ENCODE assay signal across 8 mouse cellular contexts in the genomic region with DNA sequence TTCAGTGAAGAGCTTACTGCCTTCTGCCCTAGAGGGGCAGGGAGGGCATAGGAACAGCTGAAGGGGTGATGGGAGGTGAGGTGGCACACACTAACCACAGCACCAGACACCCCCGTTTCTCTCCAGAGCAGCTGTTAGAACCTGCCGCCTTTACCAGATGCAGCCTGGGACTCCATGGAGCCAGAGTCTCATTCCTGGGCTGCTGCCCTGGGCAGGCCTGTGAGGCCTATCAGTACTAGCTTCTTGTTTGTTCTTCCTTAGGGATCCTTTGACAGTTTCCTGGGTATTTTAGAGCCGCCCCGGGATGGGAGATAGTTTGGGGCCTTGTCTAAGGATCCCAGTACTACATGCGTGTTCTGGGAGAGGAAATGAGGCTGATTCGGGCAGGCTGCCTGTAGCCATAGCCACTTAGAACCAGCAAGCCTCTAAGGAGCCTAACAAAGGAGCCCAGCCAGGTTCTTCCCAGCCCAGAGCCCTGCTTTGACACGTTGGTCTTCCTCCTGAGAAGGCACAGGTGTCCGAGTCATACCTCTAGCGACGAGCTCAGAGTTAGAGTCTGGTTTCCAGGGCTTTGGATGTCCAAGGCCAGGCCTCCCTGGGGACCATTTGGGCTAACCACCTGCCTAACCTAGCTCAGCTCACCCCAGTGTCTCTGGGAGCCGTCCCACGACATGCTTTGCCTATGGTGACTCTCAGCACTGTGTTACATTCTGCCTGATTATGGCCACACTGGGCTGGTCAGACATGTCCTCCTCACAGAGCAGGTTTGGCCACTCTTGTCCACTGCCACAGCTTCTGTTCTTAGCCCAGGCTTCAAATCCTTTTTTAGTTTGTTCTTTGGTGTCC. TPM values are rescaled to one million over a fixed set of nuclear protein-coding genes. Genes with fewer than 3 reads are reported as not detected.
DNase-seq lines count a peak whose midpoint lies in the region; ATAC-seq lines count a peak whose summit lies in the region.

No protein-coding gene starts in this region.

- no peak overlapping the region for H3K4me2 ChIP-seq in midbrain, embryonic 12.5 days (replicated peaks)
- no peak overlapping the region for H3K4me2 ChIP-seq in midbrain, embryonic 13.5 days (replicated peaks)
- H3K4me2 ChIP-seq in forebrain, embryonic 16.5 days (ENCODE audit: low read length), result no peak overlapping the region
- H3K4me2 ChIP-seq in hindbrain, embryonic 13.5 days, result no peak overlapping the region
- H3K4me2 ChIP-seq in neural tube, embryonic 15.5 days, result no peak overlapping the region

- peak overlapping the region; percentile 30; the same call in 1 of the 2 replicates for H3K27ac ChIP-seq in midbrain, embryonic 12.5 days (replicated peaks)
- no peak overlapping the region for H3K27ac ChIP-seq in midbrain, embryonic 13.5 days
- H3K27ac ChIP-seq in forebrain, embryonic 16.5 days (ENCODE audit: low read length), result peak overlapping the region; percentile 48
- peak overlapping the region; percentile 78 for H3K27ac ChIP-seq in hindbrain, embryonic 13.5 days
- peak overlapping the region; percentile 72 for H3K27ac ChIP-seq in neural tube, embryonic 15.5 days (replicated peaks)

- WGBS in midbrain, embryonic 12.5 days, result 85% methylated on average over 12 of the region's 12 CpGs
- WGBS in midbrain, embryonic 13.5 days, result 87% methylated on average over 12 of the region's 12 CpGs
- WGBS in forebrain, embryonic 16.5 days, result 81% methylated on average over 12 of the region's 12 CpGs
- 82% methylated on average over 12 of the region's 12 CpGs for whole genome bisulfite sequencing in hindbrain, embryonic 13.5 days
- 85% methylated on average over 12 of the region's 12 CpGs for WGBS in neural tube, embryonic 15.5 days

- no peaks in the 10 kb centered on the region for H3K27me3 ChIP-seq in midbrain, embryonic 12.5 days
- no peaks in the 10 kb centered on the region for H3K27me3 ChIP-seq in midbrain, embryonic 13.5 days
- H3K27me3 ChIP-seq in forebrain, embryonic 16.5 days (replicated peaks; ENCODE audit: control insufficient read depth, insufficient read depth, low read length), result no peaks in the 10 kb centered on the region
- no peaks in the 10 kb centered on the region for H3K27me3 ChIP-seq in hindbrain, embryonic 13.5 days
- no peaks in the 10 kb centered on the region for H3K27me3 ChIP-seq in neural tube, embryonic 15.5 days (replicated peaks)

- no peak overlapping the region for H3K9ac ChIP-seq in midbrain, embryonic 12.5 days (replicated peaks)
- no peak overlapping the region for H3K9ac ChIP-seq in midbrain, embryonic 13.5 days (replicated peaks)
- no peak overlapping the region for H3K9ac ChIP-seq in forebrain, embryonic 16.5 days (replicated peaks; ENCODE audit: low read depth, low read length)
- peak overlapping the region; percentile 51 for H3K9ac ChIP-seq in hindbrain, embryonic 13.5 days
- H3K9ac ChIP-seq in neural tube, embryonic 15.5 days (replicated peaks), result no peak overlapping the region; the same call in 1 of the 2 replicates

- H3K9me3 ChIP-seq in midbrain, embryonic 12.5 days, result no peaks in the 10 kb centered on the region
- no peaks in the 10 kb centered on the region for H3K9me3 ChIP-seq in midbrain, embryonic 13.5 days
- H3K9me3 ChIP-seq in forebrain, embryonic 16.5 days (ENCODE audit: control insufficient read depth, low read length), result no peaks in the 10 kb centered on the region
- H3K9me3 ChIP-seq in hindbrain, embryonic 13.5 days, result no peaks in the 10 kb centered on the region
- H3K9me3 ChIP-seq in neural tube, embryonic 15.5 days (replicated peaks), result no peaks in the 10 kb centered on the region

- no peak for ATAC-seq in midbrain, embryonic 12.5 days (ENCODE audit: low FRiP score, low read depth)
- no peak for ATAC-seq in midbrain, embryonic 13.5 days
- ATAC-seq in forebrain, embryonic 16.5 days, result no peak
- peak; percentile 25; the same call in 1 of the 2 replicates for ATAC-seq in hindbrain, embryonic 13.5 days (ENCODE audit: low FRiP score)
- no peak for ATAC-seq in neural tube, embryonic 15.5 days (ENCODE audit: low FRiP score)
- no peak for ATAC-seq in activated CD4-positive, CD25-positive, alpha-beta regulatory T cell, adult 4 months

- DNase-seq in yolk sac, embryonic 10.5 days (ENCODE audit: low spot score), result no peak
- no peak for DNase-seq in adrenal gland, postnatal 36 days

- H3K4me3 ChIP-seq in midbrain, embryonic 12.5 days, result no peak overlapping the region
- no peak overlapping the region for H3K4me3 ChIP-seq in midbrain, embryonic 13.5 days (replicated peaks)
- H3K4me3 ChIP-seq in forebrain, embryonic 16.5 days (replicated peaks; ENCODE audit: low read length), result no peak overlapping the region
- H3K4me3 ChIP-seq in hindbrain, embryonic 13.5 days, result no peak overlapping the region
- H3K4me3 ChIP-seq in neural tube, embryonic 15.5 days (replicated peaks), result no peak overlapping the region

- H3K36me3 ChIP-seq in midbrain, embryonic 12.5 days, result peaks cover 60% of the 10 kb centered on the region
- H3K36me3 ChIP-seq in midbrain, embryonic 13.5 days, result peaks cover 58% of the 10 kb centered on the region
- peaks cover 11% of the 10 kb centered on the region for H3K36me3 ChIP-seq in forebrain, embryonic 16.5 days (ENCODE audit: control insufficient read depth, insufficient read depth)
- H3K36me3 ChIP-seq in hindbrain, embryonic 13.5 days, result peaks cover 55% of the 10 kb centered on the region
- H3K36me3 ChIP-seq in neural tube, embryonic 15.5 days, result peaks cover 24% of the 10 kb centered on the region

- H3K4me1 ChIP-seq in midbrain, embryonic 12.5 days, result peaks cover 15% of the 10 kb centered on the region; the same call in 1 of the 2 replicates
- H3K4me1 ChIP-seq in midbrain, embryonic 13.5 days (replicated peaks), result peaks cover 36% of the 10 kb centered on the region; the same call in 1 of the 2 replicates
- peaks cover 35% of the 10 kb centered on the region for H3K4me1 ChIP-seq in forebrain, embryonic 16.5 days (replicated peaks; ENCODE audit: control insufficient read depth, insufficient read depth, low read length)
- H3K4me1 ChIP-seq in hindbrain, embryonic 13.5 days (replicated peaks), result peaks cover 60% of the 10 kb centered on the region
- peaks cover 49% of the 10 kb centered on the region for H3K4me1 ChIP-seq in neural tube, embryonic 15.5 days

RNA-seq across cellular contexts. Expression of gene Pik3c2b, which starts 24.0 kb away (rescaled TPM):
- 21.3 and 21.7 TPM in 2 replicates for polyA plus RNA-seq in midbrain, embryonic 12.5 days (2016; fragmentation: Nextera tagmentation; extraction: Ambion mirVana)
- 14.6 and 17.0 TPM in 2 replicates for polyA plus RNA-seq in midbrain, embryonic 13.5 days (2015; fragmentation: Nextera tagmentation; extraction: Ambion mirVana)
- polyA plus RNA-seq in forebrain, embryonic 16.5 days (2015; fragmentation: Nextera tagmentation; extraction: Ambion mirVana), result 16.0 and 17.9 TPM in 2 replicates
- polyA plus RNA-seq in hindbrain, embryonic 13.5 days (2015; fragmentation: Nextera tagmentation; extraction: Ambion mirVana), result 14.6 and 15.3 TPM in 2 replicates
- 10.6 and 11.1 TPM in 2 replicates for polyA plus RNA-seq in neural tube, embryonic 15.5 days (2015; fragmentation: Nextera tagmentation; extraction: Ambion mirVana)
- under 1 TPM; 0.66 to 0.68 TPM for polyA plus RNA-seq in activated CD4-positive, CD25-positive, alpha-beta regulatory T cell, adult 4 months (2017; shearing (Covaris generic))
- total RNA-seq in adrenal gland, postnatal 36 days (2021), result 1 to 10 TPM; 5.4 to 6.3 TPM

RNA-seq across cellular contexts. Expression of gene Mdm4, which starts 39.1 kb away (rescaled TPM):
- polyA plus RNA-seq in midbrain, embryonic 12.5 days (2016; fragmentation: Nextera tagmentation; extraction: Ambion mirVana), result 50.1 and 56.4 TPM in 2 replicates
- polyA plus RNA-seq in midbrain, embryonic 13.5 days (2015; fragmentation: Nextera tagmentation; extraction: Ambion mirVana), result 42.3 and 46.1 TPM in 2 replicates
- 42.5 and 50.6 TPM in 2 replicates for polyA plus RNA-seq in forebrain, embryonic 16.5 days (2015; fragmentation: Nextera tagmentation; extraction: Ambion mirVana)
- 41.5 and 48.0 TPM in 2 replicates for polyA plus RNA-seq in hindbrain, embryonic 13.5 days (2015; fragmentation: Nextera tagmentation; extraction: Ambion mirVana)
- 30.1 and 33.0 TPM in 2 replicates for polyA plus RNA-seq in neural tube, embryonic 15.5 days (2015; fragmentation: Nextera tagmentation; extraction: Ambion mirVana)
- polyA plus RNA-seq in activated CD4-positive, CD25-positive, alpha-beta regulatory T cell, adult 4 months (2017; shearing (Covaris generic)), result 100 to 1,000 TPM in 1 of 2 experiments, 10 to 100 TPM in 1; 84.8 to 102 TPM
- 10 to 100 TPM; 66.4 to 83.1 TPM for total RNA-seq in adrenal gland, postnatal 36 days (2021)
